Mouse (Mus musculus) MEL (cell line): Measurements from ENCODE around the gene Rnf215. TPM values are rescaled to one million over a fixed set of nuclear protein-coding genes. Genes with fewer than 3 reads are reported as not detected.

ENCODE experiments used
- DNase-seq: peaks from one replicate; pipeline ENCODE4 v3.0.0; 2011; ENCODE audit warnings: low read depth, low spot score
- H3K27ac ChIP-seq: 2 replicates; pipeline ENCODE4 v1.5.1; 2012; ENCODE audit warnings: low read depth, mild to moderate bottlenecking, control low read depth, low read length, moderate library complexity; ENCODE audit not compliant: control insufficient read depth
- H3K27me3 ChIP-seq, 2 experiments: fragments of 150-350 bp in 1 of 2; sonication (generic) in 1 of 2; 2 replicates each; pipeline ENCODE4 v1.6.1; 2012; ENCODE audit warnings: low read length in 2 of 2, mild to moderate bottlenecking in 2 of 2, improper control_type of control experiment in 1 of 2, moderate library complexity in 1 of 2; ENCODE audit not compliant: insufficient read depth in 2 of 2, control insufficient read depth in 1 of 2
- H3K36me3 ChIP-seq, 2 experiments: 2 replicates each; pipeline ENCODE4 v1.6.1; 2012 to 2014; ENCODE audit warnings: low read length in 2 of 2, improper control_type of control experiment in 1 of 2, inconsistent platforms in 1 of 2, mild to moderate bottlenecking in 1 of 2; ENCODE audit not compliant: insufficient read depth in 2 of 2, control insufficient read depth in 1 of 2
- H3K4me1 ChIP-seq, 2 experiments: fragments of 150-350 bp in 1 of 2; sonication (generic) in 1 of 2; 2 replicates each; pipeline ENCODE4 v1.6.1; 2012; ENCODE audit warnings: low read length in 2 of 2, improper control_type of control experiment in 1 of 2, mild to moderate bottlenecking in 1 of 2; ENCODE audit not compliant: insufficient read depth in 2 of 2, control insufficient read depth in 1 of 2
- H3K4me3 ChIP-seq, 2 experiments: fragments of 150-350 bp in 1 of 2; sonication (generic) in 1 of 2; 2 replicates each; pipeline ENCODE4 v1.5.1; 2012; ENCODE audit warnings: low read depth in 2 of 2, low read length in 2 of 2, mild to moderate bottlenecking in 2 of 2, moderate library complexity in 2 of 2, control low read depth in 1 of 2, improper control_type of control experiment in 1 of 2; ENCODE audit not compliant: control insufficient read depth in 1 of 2, insufficient read depth in 1 of 2
- H3K79me2 ChIP-seq: 2 replicates; pipeline ENCODE4 v1.6.1; 2012; ENCODE audit warnings: mild to moderate bottlenecking, low read length, moderate library complexity; ENCODE audit not compliant: control insufficient read depth, poor library complexity, insufficient read depth
- H3K9ac ChIP-seq: 2 replicates; pipeline ENCODE4 v1.6.1; 2012; ENCODE audit warnings: low read depth, mild to moderate bottlenecking, control low read depth, low read length, moderate library complexity; ENCODE audit not compliant: control insufficient read depth, poor library complexity, severe bottlenecking
- H3K9me3 ChIP-seq: fragments of 150-350 bp; sonication (generic); replicated peaks from 2 replicates; pipeline ENCODE4 v1.6.1; 2012; ENCODE audit warnings: mild to moderate bottlenecking, low read length, improper control_type of control experiment, moderate library complexity; ENCODE audit not compliant: insufficient read depth
- BHLHE40 ChIP-seq: IDR thresholded peaks from 2 replicates; pipeline ENCODE4 v1.6.1; 2012; ENCODE audit warnings: low read depth, mild to moderate bottlenecking, inconsistent platforms, low read length, improper control_type of control experiment, borderline replicate concordance
- CHD1 ChIP-seq: IDR thresholded peaks from 2 replicates; pipeline ENCODE4 v1.6.1; 2012; ENCODE audit warnings: low read depth, mild to moderate bottlenecking, inconsistent platforms, low read length, improper control_type of control experiment
- CTCF ChIP-seq, 3 experiments: IDR thresholded peaks in 2 of 3; conservative IDR thresholded peaks in 1 of 3; 2 replicates each; pipeline ENCODE4 v1.5.1; 2011 to 2012; ENCODE audit warnings: low read length in 3 of 3, low read depth in 2 of 3, mild to moderate bottlenecking in 2 of 3, improper control_type of control experiment in 1 of 3, inconsistent platforms in 1 of 3, mixed read lengths in 1 of 3, moderate library complexity in 1 of 3; ENCODE audit not compliant: control insufficient read depth in 1 of 3, insufficient read depth in 1 of 3, poor library complexity in 1 of 3, severe bottlenecking in 1 of 3
- ETS1 ChIP-seq: IDR thresholded peaks from 2 replicates; pipeline ENCODE4 v1.6.1; 2012; ENCODE audit warnings: low read depth, mild to moderate bottlenecking, inconsistent platforms, low read length, improper control_type of control experiment, moderate library complexity
- GABPA ChIP-seq: IDR thresholded peaks from 2 replicates; pipeline ENCODE4 v1.6.1; 2012; ENCODE audit warnings: low read depth, mild to moderate bottlenecking, inconsistent platforms, low read length, improper control_type of control experiment, moderate library complexity
- KAT2A ChIP-seq: conservative IDR thresholded peaks from 2 replicates; pipeline ENCODE4 v1.6.1; 2012; ENCODE audit warnings: low read depth, low read length, improper control_type of control experiment, inconsistent platforms
- MAZ ChIP-seq: IDR thresholded peaks from 2 replicates; pipeline ENCODE4 v1.6.1; 2012; ENCODE audit warnings: low read depth, mild to moderate bottlenecking, inconsistent platforms, low read length, improper control_type of control experiment
- MXI1 ChIP-seq: IDR thresholded peaks from 2 replicates; pipeline ENCODE4 v1.6.1; 2011; ENCODE audit warnings: mild to moderate bottlenecking, low read depth, low read length, improper control_type of control experiment
- POLR2A ChIP-seq, 2 experiments: IDR thresholded peaks; 2 replicates each; pipeline ENCODE4 v1.6.1; 2011 to 2012; ENCODE audit warnings: low read length in 2 of 2, mild to moderate bottlenecking in 2 of 2, control low read depth in 1 of 2, improper control_type of control experiment in 1 of 2, low read depth in 1 of 2, moderate library complexity in 1 of 2; ENCODE audit not compliant: control insufficient read depth in 1 of 2, insufficient read depth in 1 of 2, poor library complexity in 1 of 2
- POLR2AphosphoS5 ChIP-seq: IDR thresholded peaks from 2 replicates; pipeline ENCODE4 v1.6.1; 2012; ENCODE audit warnings: low read depth, borderline replicate concordance, mild to moderate bottlenecking, inconsistent platforms, low read length, moderate library complexity, mixed read lengths
- RCOR1 ChIP-seq: IDR thresholded peaks from 2 replicates; pipeline ENCODE4 v1.6.1; 2012; ENCODE audit warnings: low read depth, mild to moderate bottlenecking, inconsistent platforms, low read length, improper control_type of control experiment
- SIN3A ChIP-seq: IDR thresholded peaks from 2 replicates; pipeline ENCODE4 v1.6.1; 2012; ENCODE audit warnings: low read length, improper control_type of control experiment, inconsistent platforms
- TAL1 ChIP-seq: IDR thresholded peaks from 2 replicates; pipeline ENCODE4 v1.6.1; 2012; ENCODE audit warnings: mild to moderate bottlenecking, inconsistent platforms, low read length, moderate library complexity, mixed read lengths
- TBP ChIP-seq: IDR thresholded peaks from 2 replicates; pipeline ENCODE4 v1.8.0; 2011; ENCODE audit warnings: low read depth, low read length, improper control_type of control experiment
- UBTF ChIP-seq: IDR thresholded peaks from 2 replicates; pipeline ENCODE4 v1.6.1; 2012; ENCODE audit warnings: low read depth, mild to moderate bottlenecking, inconsistent platforms, low read length, improper control_type of control experiment, moderate library complexity, borderline replicate concordance; ENCODE audit not compliant: insufficient read depth
- polyA plus RNA-seq, 2 experiments: library from polyadenylated mRNA; stranded (reverse) in 1 of 2; unstranded in 1 of 2; fragments of >175 nt in 1 of 2; fragments of >200 nt in 1 of 2; gene quantifications; 2 replicates each; pipeline versions ENCODE4 v1.2.1 to v1.2.4; 2012; ENCODE audit warnings: low replicate concordance in 2 of 2, low read depth in 1 of 2; ENCODE audit not compliant: insufficient read length in 2 of 2, insufficient read depth in 1 of 2, missing spikeins in 1 of 2
- total RNA-seq: library from RNA; depleted of rRNA; stranded (reverse); fragments of 300-350 nt; gene quantifications from 2 replicates; pipeline ENCODE4 v1.2.3, GENCODE M21; 2012

The Rnf215 gene
- total and polyA plus RNA-seq, 3 experiments = 11.3 to 13.2 TPM; not detected in 1

GRCm38 (mm10) chr11:4159808-4160708 lies 25.1 kb downstream of the Rnf215 start, which contains the start of the genes Ccdc157 and Sf3a1 (continued):
- TF ChIP-seq BHLHE40 (no peak), MAZ (peak; percentile 95), RCOR1 (no peak), POLR2A (IDR thresholded peaks at IDR 0.05; ENCODE audit: control insufficient read depth in 1 of 2, insufficient read depth in 1 of 2, low read depth in 1 of 2, low read length in 2 of 2, poor library complexity in 1 of 2) (peak; percentile 86 to 92), UBTF (no peak), SIN3A (peak; percentile 95), GABPA (no peak), KAT2A (peak; percentile 47; the same call in 1 of the 2 replicates)
- TF ChIP-seq, all 39 proteins: peak for 16

GRCm38 (mm10) chr11:4160758-4161480 lies 25.9 kb downstream of the Rnf215 start:
- H3K9me3 ChIP-seq = no peaks in the 10 kb centered on the region
- peaks cover 35 to 39% of the 10 kb centered on the region in 2 experiments for H3K36me3 ChIP-seq
- H3K27me3 ChIP-seq = no peaks in the 10 kb centered on the region
- peak overlapping the region; percentile 76 for H3K27ac ChIP-seq
- DNase-seq = peak; percentile 62
- TF ChIP-seq MXI1 (peak; percentile 47; the same call in 1 of the 2 replicates), CHD1 (peak; percentile 82; the same call in 1 of the 2 replicates), POLR2AphosphoS5 (no peak), TAL1 (peak; percentile 53)
- TF ChIP-seq, all 39 proteins: peak for 3
- H3K79me2 ChIP-seq = peaks cover 46% of the 10 kb centered on the region
- H3K9ac ChIP-seq = peak overlapping the region; percentile 93
- H3K4me3 ChIP-seq = peak overlapping the region; percentile 84 to 96
- H3K4me1 ChIP-seq = peaks cover 12 to 29% of the 10 kb centered on the region in 2 experiments

- peaks cover 9 to 22% of the 10 kb centered on the region in 2 experiments for H3K4me1 ChIP-seq
- no peak for TF ChIP-seq ETS1
- no peak for TF ChIP-seq TBP
- 0 out of 4 replicates have a peak, but pooled peaks of 1 of the 2 experiments have one; percentile 22 for TF ChIP-seq POLR2A (IDR thresholded peaks at IDR 0.05; ENCODE audit: control insufficient read depth in 1 of 2, insufficient read depth in 1 of 2, low read depth in 1 of 2, low read length in 2 of 2, poor library complexity in 1 of 2)
- no peak for TF ChIP-seq CTCF (IDR thresholded peaks at IDR 0.05 in 2 of 3, conservative IDR thresholded peaks at IDR 0.05 in 1 of 3; ENCODE audit: control insufficient read depth in 1 of 3, insufficient read depth in 1 of 3, low read depth in 2 of 3, low read length in 3 of 3, poor library complexity in 1 of 3, severe bottlenecking in 1 of 3)
- H3K27ac ChIP-seq = no peak overlapping the region
- H3K36me3 ChIP-seq = peaks cover 31 to 74% of the 10 kb centered on the region in 2 experiments
- no peaks in the 10 kb centered on the region for H3K27me3 ChIP-seq
- peaks cover 53% of the 10 kb centered on the region for H3K79me2 ChIP-seq
- no peaks in the 10 kb centered on the region for H3K9me3 ChIP-seq
- DNase-seq = no peak
- no peak overlapping the region for H3K9ac ChIP-seq
- no peak overlapping the region for H3K4me3 ChIP-seq
These were observed 29.7 kb downstream of the Rnf215 start for GRCm38 (mm10) chr11:4164701-4165100.
